Mouse (Mus musculus): Measurements from ENCODE around the gene Mdfi. TPM values are rescaled to one million over a fixed set of nuclear protein-coding genes. Genes with fewer than 3 reads are reported as not detected.
A peak's percentile ranks its signal among the peaks of the same experiment; 100 is the strongest.

Mdfi gene
- total and polyA plus RNA-seq, 2 experiments from 2014 or later: 0.99 to 9.5 TPM

DNA sequence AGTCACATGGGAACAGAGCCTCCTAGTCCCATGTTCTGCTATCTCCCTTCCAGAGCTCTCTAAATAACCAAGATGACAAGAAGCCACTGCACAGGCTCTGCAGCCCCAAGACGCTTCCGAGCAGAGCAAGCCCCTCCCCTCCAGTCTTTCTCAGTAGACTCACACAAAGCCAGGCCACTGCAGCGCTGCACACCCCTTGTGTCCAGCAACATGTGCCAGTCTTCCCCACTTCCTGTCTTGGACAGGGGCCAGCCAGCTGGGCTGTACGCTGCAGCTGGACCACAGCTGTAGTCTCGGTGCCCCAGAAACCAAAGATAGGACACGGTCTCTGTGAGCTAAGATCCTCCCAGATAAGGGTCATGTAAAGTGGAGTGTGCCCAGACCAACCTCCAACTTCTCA lies 3.3 kb upstream of the Mdfi start:
- Histone ChIP-seq H3K4me3 (ENCODE audit: low read depth, low read length) (no peak overlapping the region), H3K4me1 (ENCODE audit: insufficient read depth) (no peaks in the 10 kb centered on the region), H3K4me2 (ENCODE audit: low read depth) (no peak overlapping the region), H3K36me3 (ENCODE audit: insufficient read depth) (no peaks in the 10 kb centered on the region), H3K9me3 (ENCODE audit: low read length) (no peaks in the 10 kb centered on the region), H3K27me3 (ENCODE audit: insufficient read depth, low read length) (peaks cover 25% of the 10 kb centered on the region), H3K27ac (ENCODE audit: low read depth, low read length) (no peak overlapping the region), H3K9ac (no peak overlapping the region)
- WGBS: 39% methylated on average over 6 of the region's 6 CpGs
- DNase-seq (no peak), ATAC-seq (no peak)
- no peak for TF ChIP-seq CTCF (IDR thresholded peaks at IDR 0.05; ENCODE audit: low read depth)

DNA sequence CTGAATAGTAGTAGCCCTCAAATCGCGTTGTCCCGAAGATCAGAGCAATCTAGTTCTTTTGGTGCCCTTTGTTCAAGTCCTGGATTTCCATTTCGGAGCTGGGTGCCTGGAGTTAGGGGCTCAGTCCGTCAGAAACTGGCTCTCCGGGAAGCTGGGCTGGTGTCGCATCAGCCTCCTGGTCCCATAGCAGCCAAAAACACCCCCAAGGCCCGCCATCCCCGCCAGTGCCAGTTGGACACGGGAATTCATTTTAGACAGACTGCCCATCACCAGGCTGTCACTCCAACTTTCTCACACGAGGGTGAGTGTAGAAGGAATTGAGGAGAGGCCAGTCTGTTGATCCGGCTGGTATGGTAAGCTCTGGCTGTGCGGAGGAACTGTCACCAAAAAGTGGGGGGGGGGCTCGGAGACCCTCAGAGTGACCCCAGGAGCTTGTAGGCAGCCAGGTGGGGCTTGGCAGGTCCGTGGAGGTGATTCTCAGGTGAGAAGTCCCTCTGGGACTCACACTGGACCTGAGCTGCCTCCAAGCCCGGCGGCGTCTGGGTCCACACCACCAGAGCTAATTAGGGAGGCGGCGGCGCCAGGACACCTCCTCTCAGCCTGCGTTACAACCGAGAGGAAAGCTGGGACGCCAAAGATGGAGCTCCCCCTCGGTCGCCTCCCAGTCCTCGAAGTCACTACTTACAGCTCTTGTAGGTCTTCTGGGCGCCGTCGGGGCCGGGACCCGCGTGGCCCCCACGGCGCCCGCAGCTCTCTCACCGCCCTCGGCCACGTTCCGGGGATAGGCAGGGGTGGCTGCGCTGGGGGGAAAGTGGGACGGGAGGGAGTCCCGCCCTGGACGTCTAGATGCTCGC lies 636 bp downstream of the Mdfi start:
- 4% methylated on average over 45 of the region's 45 CpGs for WGBS
- ATAC-seq (no peak), DNase-seq (no peak)
- Histone ChIP-seq H3K36me3 (ENCODE audit: insufficient read depth) (no peaks in the 10 kb centered on the region), H3K4me2 (ENCODE audit: low read depth) (peak overlapping the region; percentile 98), H3K27ac (ENCODE audit: low read depth, low read length) (no peak overlapping the region), H3K9ac (no peak overlapping the region), H3K4me3 (ENCODE audit: low read depth, low read length) (peak overlapping the region; percentile 48), H3K27me3 (ENCODE audit: insufficient read depth, low read length) (peaks cover 33% of the 10 kb centered on the region), H3K9me3 (ENCODE audit: low read length) (no peaks in the 10 kb centered on the region), H3K4me1 (ENCODE audit: insufficient read depth) (no peaks in the 10 kb centered on the region)
- no peak for TF ChIP-seq CTCF (IDR thresholded peaks at IDR 0.05; ENCODE audit: low read depth)

DNA sequence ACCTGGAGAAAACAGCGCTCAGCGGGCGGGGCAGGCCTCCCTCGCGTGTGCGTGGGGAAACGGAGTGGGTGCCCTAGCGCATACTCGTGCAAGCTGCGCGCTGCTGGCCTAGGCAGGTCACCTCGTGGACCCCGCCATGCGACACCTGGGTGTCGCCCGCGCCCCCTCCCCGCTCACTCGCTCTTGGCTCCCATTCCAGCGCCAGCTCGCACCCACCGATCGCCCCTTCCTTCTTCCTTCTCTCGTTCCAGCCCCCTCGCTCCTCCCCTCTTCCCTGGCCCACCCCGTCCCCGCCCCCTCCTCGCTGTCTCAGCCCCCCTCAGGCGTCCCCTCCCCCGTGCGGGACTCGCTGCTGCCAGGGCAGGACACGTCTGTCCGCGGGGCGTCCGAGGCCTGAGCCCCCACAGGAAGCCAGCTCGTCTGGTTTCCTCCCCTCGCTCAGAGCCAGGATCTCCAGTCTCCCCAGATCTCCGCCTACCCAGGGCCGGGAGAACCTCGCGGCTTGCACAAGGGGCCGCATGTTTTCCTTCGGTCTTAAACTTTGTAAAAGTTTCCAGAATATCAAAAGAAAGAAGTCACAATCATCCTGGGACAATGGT lies 1.4 kb downstream of the Mdfi start:
- no peak for TF ChIP-seq CTCF (IDR thresholded peaks at IDR 0.05; ENCODE audit: low read depth)
- H3K9me3 ChIP-seq (ENCODE audit: low read length): no peaks in the 10 kb centered on the region
- no peaks in the 10 kb centered on the region for H3K36me3 ChIP-seq (ENCODE audit: insufficient read depth)
- WGBS: under 1% methylated on average over 39 of the region's 45 CpGs
- DNase-seq: peak; percentile 37
- peaks cover 33% of the 10 kb centered on the region for H3K27me3 ChIP-seq (ENCODE audit: insufficient read depth, low read length)
- peak; percentile 61 for ATAC-seq
- H3K4me1 ChIP-seq (ENCODE audit: insufficient read depth): no peaks in the 10 kb centered on the region
- H3K4me3 ChIP-seq (ENCODE audit: low read depth, low read length): peak overlapping the region; percentile 48
- peak overlapping the region; percentile 98 for H3K4me2 ChIP-seq (ENCODE audit: low read depth)
- H3K27ac ChIP-seq (ENCODE audit: low read depth, low read length): no peak overlapping the region
- H3K9ac ChIP-seq: peak overlapping the region; percentile 42

DNA sequence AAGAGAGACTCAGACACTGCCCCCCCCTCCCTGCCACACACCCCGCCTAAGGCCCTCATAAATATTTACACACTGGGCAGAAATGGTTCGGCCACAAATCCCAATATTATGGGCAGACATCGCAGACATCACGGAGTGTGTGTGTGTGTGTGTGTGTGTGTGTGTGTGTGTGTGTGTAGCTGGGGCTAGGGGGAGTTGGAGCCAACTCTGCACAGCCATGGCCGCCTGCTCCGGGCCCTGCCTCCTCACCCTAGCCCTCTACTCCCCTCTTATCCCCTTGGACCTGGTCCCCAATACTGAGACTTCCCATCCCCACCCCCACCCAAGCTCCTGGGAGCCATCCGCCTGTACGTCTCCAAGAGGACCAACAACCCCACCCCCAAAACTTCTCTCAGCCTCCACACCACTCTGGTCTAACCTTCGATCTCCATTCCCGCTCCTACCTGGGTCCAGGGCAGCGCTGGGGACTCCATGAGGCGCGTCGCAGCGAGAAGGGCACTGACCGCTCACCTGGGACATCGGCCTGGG lies 1.9 kb downstream of the Mdfi start:
- H3K27ac ChIP-seq (ENCODE audit: low read depth, low read length): no peak overlapping the region

DNA sequence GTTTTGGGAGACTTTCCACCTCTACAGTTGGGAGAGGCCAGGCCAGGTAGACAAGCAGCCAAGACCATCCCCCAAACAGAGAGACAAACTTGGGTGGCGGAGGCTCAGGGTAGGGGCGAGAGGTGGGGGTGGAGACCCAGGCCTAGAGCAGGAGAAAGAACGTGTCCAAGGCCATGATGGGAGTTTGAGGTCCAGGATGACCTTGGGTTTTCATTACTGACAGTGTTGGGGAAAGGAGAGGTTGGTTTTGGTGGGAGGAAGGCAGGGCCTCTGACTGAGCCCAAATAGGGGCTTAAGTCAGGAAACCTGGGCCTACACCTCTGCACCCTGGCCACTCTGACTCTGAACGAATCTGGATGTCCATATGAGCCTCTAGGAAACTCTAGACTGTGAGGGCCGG lies 2.7 kb downstream of the Mdfi start:
- ATAC-seq (no peak), DNase-seq (no peak)
- H3K27ac ChIP-seq (ENCODE audit: low read depth, low read length): no peak overlapping the region
- no peaks in the 10 kb centered on the region for H3K4me1 ChIP-seq (ENCODE audit: insufficient read depth)
- no peak for TF ChIP-seq CTCF (IDR thresholded peaks at IDR 0.05; ENCODE audit: low read depth)
- no peaks in the 10 kb centered on the region for H3K36me3 ChIP-seq (ENCODE audit: insufficient read depth)
- H3K27me3 ChIP-seq (ENCODE audit: insufficient read depth, low read length): peaks cover 33% of the 10 kb centered on the region
- H3K4me2 ChIP-seq (ENCODE audit: low read depth): no peak overlapping the region
- H3K4me3 ChIP-seq (ENCODE audit: low read depth, low read length): no peak overlapping the region
- 68% methylated on average over 5 of the region's 5 CpGs for WGBS
- H3K9me3 ChIP-seq (ENCODE audit: low read length): no peaks in the 10 kb centered on the region
- H3K9ac ChIP-seq: no peak overlapping the region

More for the DNA sequence above, 1.9 kb downstream of the Mdfi start:
- TF ChIP-seq CTCF (IDR thresholded peaks at IDR 0.05; ENCODE audit: low read depth): no peak
- ATAC-seq (peak; percentile 51), DNase-seq (no peak)
- WGBS: 6% methylated on average over 17 of the region's 17 CpGs
- Histone ChIP-seq H3K4me3 (ENCODE audit: low read depth, low read length) (peak overlapping the region; percentile 48), H3K9me3 (ENCODE audit: low read length) (no peaks in the 10 kb centered on the region), H3K4me1 (ENCODE audit: insufficient read depth) (no peaks in the 10 kb centered on the region), H3K27me3 (ENCODE audit: insufficient read depth, low read length) (peaks cover 33% of the 10 kb centered on the region), H3K4me2 (ENCODE audit: low read depth) (peak overlapping the region; percentile 98), H3K9ac (peak overlapping the region; percentile 42), H3K36me3 (ENCODE audit: insufficient read depth) (no peaks in the 10 kb centered on the region)

DNA sequence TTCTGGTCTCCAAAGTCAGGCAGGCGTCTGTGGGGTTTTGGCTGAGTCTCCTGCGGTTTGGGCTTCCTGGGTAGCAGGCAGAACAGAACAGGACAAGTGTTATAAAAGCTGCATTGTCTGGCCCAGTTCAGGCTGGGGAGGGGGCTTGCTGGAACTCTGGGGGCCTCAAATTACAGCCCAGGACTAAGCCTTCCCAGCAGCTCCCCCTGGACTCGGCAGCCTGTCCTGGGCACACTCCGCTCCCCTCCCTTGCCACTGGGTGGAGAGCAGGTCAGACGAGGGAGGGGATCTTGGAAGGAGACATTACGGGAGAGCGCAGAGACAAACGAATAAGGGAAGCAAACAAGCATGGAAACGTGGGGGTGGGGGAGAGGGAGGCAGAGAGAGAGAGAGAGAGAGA lies 3.3 kb downstream of the Mdfi start:
- H3K4me2 ChIP-seq (ENCODE audit: low read depth): no peak overlapping the region
- H3K27ac ChIP-seq (ENCODE audit: low read depth, low read length): no peak overlapping the region
- no peaks in the 10 kb centered on the region for H3K4me1 ChIP-seq (ENCODE audit: insufficient read depth)
- WGBS: 18% methylated on average over 9 of the region's 9 CpGs
- no peak overlapping the region for H3K4me3 ChIP-seq (ENCODE audit: low read depth, low read length)
- ATAC-seq (no peak), DNase-seq (no peak)
- H3K36me3 ChIP-seq (ENCODE audit: insufficient read depth): no peaks in the 10 kb centered on the region
- TF ChIP-seq CTCF (IDR thresholded peaks at IDR 0.05; ENCODE audit: low read depth): 0 out of 2 replicates have a peak, but pooled peaks have one; percentile 12
- H3K27me3 ChIP-seq (ENCODE audit: insufficient read depth, low read length): peaks cover 33% of the 10 kb centered on the region
- no peaks in the 10 kb centered on the region for H3K9me3 ChIP-seq (ENCODE audit: low read length)
- no peak overlapping the region for H3K9ac ChIP-seq

DNA sequence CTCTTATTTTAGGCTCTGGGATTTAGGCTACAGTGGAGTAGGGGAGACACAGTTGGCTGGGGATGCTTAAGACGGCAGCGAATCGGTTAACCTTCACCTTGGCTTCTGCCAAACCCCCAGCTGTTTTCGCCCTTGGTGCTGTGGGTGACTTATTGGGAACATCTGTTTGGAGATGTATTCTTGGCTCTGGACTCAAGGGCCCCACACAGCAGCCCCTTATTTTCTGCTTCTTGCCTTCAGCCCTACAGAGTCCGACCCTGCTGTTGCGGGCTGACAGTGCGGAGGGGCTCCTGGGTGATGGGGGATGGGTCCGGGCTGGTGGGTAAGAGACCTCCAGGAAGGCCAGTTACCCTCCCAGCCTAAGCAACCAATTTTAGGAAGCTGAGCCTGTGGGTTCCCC lies 13.2 kb downstream of the Mdfi start:
- 68% methylated on average over 8 of the region's 8 CpGs for WGBS
- DNase-seq (no peak), ATAC-seq (no peak)
- H3K27me3 ChIP-seq (ENCODE audit: insufficient read depth, low read length): no peaks in the 10 kb centered on the region
- H3K36me3 ChIP-seq (ENCODE audit: insufficient read depth): no peaks in the 10 kb centered on the region
- no peak overlapping the region for H3K9ac ChIP-seq
- H3K4me2 ChIP-seq (ENCODE audit: low read depth): no peak overlapping the region
- no peak for TF ChIP-seq CTCF (IDR thresholded peaks at IDR 0.05; ENCODE audit: low read depth)
- no peak overlapping the region for H3K4me3 ChIP-seq (ENCODE audit: low read depth, low read length)
- no peaks in the 10 kb centered on the region for H3K4me1 ChIP-seq (ENCODE audit: insufficient read depth)
- H3K9me3 ChIP-seq (ENCODE audit: low read length): no peaks in the 10 kb centered on the region
- no peak overlapping the region for H3K27ac ChIP-seq (ENCODE audit: low read depth, low read length)

Measured in forebrain, postnatal 0 days (tissue).